Mouse (Mus musculus) lung, postnatal 10 days (tissue): ENCODE measurements around the gene Col5a3.
"Not testable (repeated sequence)": the region's sequence is repeated elsewhere in the genome, so short reads cannot be mapped to it uniquely, and the experiment has no call there.

ENCODE experiments used
- DNase-seq: peaks from one replicate; pipeline ENCODE4 v3.0.0; 2021

Gene Col5a3

GRCm38 (mm10) chr9:20814521-20815272 is at the start of gene Col5a3:
Gene Col5a3 (minus strand): TSS chr9:20815067.
- peak; percentile 71 for DNase-seq

GRCm38 (mm10) chr9:20862225-20862624 is 47.4 kb upstream of the Col5a3 start:
- no peak for DNase-seq

GRCm38 (mm10) chr9:20861821-20862220 is 47.0 kb upstream of the Col5a3 start:
- DNase-seq, result peak; percentile 41

GRCm38 (mm10) chr9:20859926-20860325 is 45.1 kb upstream of the Col5a3 start:
- DNase-seq, result no peak

GRCm38 (mm10) chr9:20857131-20857530 is 42.3 kb upstream of the Col5a3 start:
- peak; percentile 58 for DNase-seq

GRCm38 (mm10) chr9:20850179-20850578 is 35.3 kb upstream of the Col5a3 start:
- DNase-seq, result no peak

- DNase-seq, result peak; percentile 30
Measured at GRCm38 (mm10) chr9:20842670-20843069, 27.8 kb upstream of the Col5a3 start.

- DNase-seq, result no peak
Measured at GRCm38 (mm10) chr9:20842211-20842610, 27.3 kb upstream of the Col5a3 start.

GRCm38 (mm10) chr9:20838931-20839330 is 24.1 kb upstream of the Col5a3 start:
- DNase-seq, result no peak

GRCm38 (mm10) chr9:20837184-20837947 is 22.5 kb upstream of the Col5a3 start:
- no peak for DNase-seq

GRCm38 (mm10) chr9:20835431-20835954 is 20.6 kb upstream of the Col5a3 start:
- DNase-seq, result not testable (repeated sequence)

GRCm38 (mm10) chr9:20834881-20835280 is 20.0 kb upstream of the Col5a3 start:
- DNase-seq, result no peak

- DNase-seq, result peak; percentile 96
Measured at GRCm38 (mm10) chr9:20830901-20831643, 16.2 kb upstream of the Col5a3 start.

- no peak for DNase-seq
Measured at GRCm38 (mm10) chr9:20828127-20828526, 13.3 kb upstream of the Col5a3 start.

GRCm38 (mm10) chr9:20825781-20826180 is 10.9 kb upstream of the Col5a3 start:
- DNase-seq, result peak; percentile 44

- no peak for DNase-seq
Measured at GRCm38 (mm10) chr9:20822821-20823220, 8.0 kb upstream of the Col5a3 start.

GRCm38 (mm10) chr9:20820001-20820400 is 5.1 kb upstream of the Col5a3 start:
- DNase-seq, result no peak

GRCm38 (mm10) chr9:20818236-20818635 is 3.4 kb upstream of the Col5a3 start, which contains the start of gene Rdh8:
Gene Rdh8 (plus strand): TSS chr9:20818503.
- no peak for DNase-seq

- peak; percentile 57 for DNase-seq
Measured at GRCm38 (mm10) chr9:20812537-20813271, 2.2 kb downstream of the Col5a3 start.

- DNase-seq, result no peak
Measured at GRCm38 (mm10) chr9:20810773-20811172, 4.1 kb downstream of the Col5a3 start.

GRCm38 (mm10) chr9:20810271-20810670 is 4.6 kb downstream of the Col5a3 start:
- DNase-seq, result peak; percentile 23

- no peak for DNase-seq
Measured at GRCm38 (mm10) chr9:20805706-20806105, 9.2 kb downstream of the Col5a3 start.
